Mouse (Mus musculus) thymus, postnatal 25 days (tissue): Measurements from ENCODE around the gene Zc3h8.
A peak's percentile ranks its signal among the peaks of the same experiment; 100 is the strongest.

Source experiments
- DNase-seq: peaks from one replicate; pipeline ENCODE4 v3.0.0; 2022

Gene Zc3h8

DNA sequence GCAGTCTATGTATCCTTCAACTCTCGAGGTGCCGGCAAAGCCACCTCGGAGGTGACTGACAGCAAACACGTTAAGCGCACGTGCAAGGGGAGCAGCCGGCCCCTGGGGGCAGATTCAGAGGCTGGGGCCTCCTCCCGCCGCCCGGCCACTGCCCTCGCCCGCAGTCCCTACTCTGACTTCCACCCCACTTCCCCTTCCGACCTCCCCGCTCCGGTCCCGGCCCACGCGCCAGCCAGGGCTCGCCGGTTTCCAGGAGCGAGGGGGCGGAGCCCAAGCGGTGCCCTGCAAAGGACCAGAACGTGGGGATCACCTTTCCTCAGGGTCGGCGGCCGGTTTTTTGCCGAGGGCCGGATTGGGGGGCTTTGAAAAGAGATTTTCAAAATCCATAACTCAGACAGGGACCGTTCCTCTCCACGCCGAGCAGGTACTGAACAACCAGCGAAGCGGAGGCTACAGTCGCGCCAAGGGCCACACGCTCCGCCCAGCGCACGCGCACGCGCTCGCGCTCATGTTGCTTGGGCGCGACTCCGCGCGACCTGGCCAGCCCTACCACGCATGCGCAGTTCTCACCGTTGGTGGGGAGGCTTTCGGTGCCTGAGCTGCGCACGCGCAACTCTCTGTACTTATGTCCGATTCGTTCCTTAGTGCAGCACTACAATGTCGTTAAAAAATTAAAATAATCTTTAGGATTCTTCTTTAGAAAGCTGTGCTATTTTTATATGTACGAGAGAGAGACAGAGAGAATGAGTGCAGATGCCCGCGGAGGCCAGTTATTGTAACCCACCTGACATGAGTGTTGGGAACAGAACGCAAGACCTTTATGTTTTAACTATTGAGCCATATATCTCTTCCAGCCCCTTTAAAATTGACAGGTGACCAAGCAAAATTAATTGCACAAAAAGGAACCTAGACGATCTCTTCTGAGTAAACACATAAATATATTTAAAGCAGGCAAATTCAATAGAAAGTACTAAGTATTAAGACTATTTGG lies at the start of gene Zc3h8:
Gene Zc3h8 (minus strand): TSS at position 540 of the 991 bp plus-strand sequence.
- DNase-seq: peak; percentile 98

DNA sequence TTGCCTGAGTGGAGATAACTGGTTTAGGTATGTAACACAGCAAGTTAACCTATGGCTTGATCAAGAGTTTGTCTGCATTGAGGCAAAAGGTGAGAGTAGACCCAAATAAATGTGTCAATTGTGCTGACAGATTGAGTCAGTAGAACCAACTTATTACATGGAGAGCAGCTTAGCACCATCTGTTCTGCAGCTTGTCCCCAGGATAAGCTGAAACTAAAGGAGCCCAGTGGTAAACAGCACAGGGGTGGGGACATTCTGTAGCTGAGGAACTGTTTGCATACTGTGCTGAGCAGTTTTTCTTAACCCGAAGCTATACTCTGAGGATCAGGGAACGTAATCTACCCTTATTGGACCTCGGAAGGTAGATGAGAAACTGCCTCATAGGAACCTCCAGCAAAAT lies 40.9 kb upstream of the Zc3h8 start:
- DNase-seq: no peak

DNA sequence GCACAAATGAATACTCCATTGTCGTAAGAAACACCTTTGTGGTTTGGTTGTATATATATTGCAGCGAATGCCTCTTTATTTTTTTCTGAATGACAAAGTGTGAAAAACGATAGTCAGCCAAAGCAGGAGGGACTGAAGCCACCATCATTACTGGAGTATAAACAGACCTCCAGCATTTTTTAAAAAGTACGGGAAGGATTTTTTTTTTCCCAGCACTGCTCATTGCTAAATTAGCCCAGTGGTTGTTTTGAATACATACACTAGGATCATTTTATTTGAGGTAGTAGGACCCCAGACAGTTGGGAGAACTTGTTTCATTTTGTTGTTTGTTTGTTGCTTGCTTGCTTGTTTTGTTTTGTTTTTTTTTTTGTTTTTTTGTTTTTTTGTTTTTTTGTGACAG lies 31.7 kb upstream of the Zc3h8 start:
- no peak for DNase-seq

DNA sequence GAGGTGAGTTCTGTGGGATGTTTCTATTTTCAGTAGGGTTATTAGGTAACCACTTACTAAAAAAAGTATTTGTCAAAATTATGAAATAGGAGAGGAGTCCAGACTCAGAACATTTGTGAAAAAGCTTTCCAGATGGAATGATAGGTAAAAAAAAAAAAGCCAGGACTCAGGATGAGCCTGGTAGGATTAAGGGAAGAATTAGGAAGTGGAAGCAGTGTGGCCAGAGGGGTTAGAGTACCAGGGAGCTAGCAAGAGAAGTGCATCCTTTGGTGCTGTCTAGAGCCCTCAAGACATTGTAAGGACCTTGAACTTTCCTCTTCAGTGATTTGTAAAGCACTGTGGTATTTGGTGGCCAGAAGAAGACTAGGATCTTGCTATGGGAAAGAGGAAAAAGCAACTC lies 28.4 kb upstream of the Zc3h8 start:
- DNase-seq: no peak

DNA sequence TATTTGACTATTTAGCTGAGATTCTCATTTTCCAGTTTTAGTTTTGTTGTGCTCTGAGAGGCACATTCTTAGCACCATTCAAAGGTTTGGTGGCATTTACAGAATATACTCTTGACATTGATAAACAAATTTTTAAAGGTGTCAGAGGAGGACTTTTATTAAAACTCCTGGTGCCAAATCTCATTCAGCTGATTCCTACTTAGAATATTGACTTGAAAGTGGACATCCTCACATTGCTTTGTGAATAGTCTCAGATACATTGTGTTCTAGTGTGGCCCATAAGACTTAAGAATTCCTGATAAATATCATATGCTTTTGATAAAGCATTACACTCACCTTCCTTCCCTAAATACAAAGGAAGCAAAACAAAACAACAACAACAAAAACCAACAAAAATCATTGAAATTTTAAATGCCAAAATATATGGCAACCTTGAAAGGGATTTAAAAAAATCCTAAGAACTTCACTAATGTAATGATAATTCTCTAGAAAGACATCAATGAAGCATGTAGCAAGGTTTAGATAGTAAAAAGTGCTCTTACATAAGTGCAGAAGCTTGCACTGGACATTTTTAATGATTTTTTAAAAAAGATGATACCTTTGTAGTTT lies 24.7 kb upstream of the Zc3h8 start:
- DNase-seq: no peak

DNA sequence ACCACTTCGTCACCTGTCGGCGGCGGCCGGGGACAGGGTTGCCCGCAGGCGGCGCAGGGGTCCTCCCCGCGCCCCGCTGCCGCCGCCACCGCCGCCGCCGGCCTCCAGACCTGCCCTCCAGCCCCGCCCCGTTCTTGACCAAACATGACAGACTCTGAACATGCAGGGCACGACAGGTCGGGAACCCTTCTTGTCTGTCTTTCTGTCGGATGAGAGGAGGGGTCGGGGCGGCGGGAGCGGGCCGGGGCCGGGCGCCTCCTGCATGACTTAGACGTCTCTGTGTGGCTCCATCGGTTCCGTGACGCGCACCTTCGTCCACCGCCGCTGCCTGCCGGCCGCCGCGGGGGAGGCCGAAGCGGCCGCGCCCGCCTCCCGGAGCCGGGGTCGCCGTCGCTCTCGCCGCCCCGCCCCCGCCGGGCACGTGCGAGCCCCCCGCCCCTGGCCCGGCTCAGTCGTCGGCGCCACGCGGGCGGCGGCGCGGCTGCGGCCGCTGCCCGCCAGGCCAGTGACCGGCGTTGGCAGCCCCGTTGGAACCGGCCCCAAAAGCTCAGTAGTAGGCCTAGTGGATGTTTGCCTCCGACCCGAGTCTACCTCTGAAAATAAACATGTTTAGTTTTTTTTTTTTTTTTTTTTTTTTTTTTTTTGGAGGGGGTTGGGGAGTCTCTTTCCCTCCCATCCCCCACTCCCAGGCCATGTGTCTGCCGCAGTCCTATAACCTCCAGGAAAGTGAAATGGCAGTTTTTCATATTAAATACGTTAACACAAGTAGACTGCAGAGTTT lies 24.0 kb upstream of the Zc3h8 start, which contains the start of gene Gm10762:
Gene Gm10762 (minus strand): TSS at position 65 of the 781 bp plus-strand sequence.
- peak; percentile 82 for DNase-seq

DNA sequence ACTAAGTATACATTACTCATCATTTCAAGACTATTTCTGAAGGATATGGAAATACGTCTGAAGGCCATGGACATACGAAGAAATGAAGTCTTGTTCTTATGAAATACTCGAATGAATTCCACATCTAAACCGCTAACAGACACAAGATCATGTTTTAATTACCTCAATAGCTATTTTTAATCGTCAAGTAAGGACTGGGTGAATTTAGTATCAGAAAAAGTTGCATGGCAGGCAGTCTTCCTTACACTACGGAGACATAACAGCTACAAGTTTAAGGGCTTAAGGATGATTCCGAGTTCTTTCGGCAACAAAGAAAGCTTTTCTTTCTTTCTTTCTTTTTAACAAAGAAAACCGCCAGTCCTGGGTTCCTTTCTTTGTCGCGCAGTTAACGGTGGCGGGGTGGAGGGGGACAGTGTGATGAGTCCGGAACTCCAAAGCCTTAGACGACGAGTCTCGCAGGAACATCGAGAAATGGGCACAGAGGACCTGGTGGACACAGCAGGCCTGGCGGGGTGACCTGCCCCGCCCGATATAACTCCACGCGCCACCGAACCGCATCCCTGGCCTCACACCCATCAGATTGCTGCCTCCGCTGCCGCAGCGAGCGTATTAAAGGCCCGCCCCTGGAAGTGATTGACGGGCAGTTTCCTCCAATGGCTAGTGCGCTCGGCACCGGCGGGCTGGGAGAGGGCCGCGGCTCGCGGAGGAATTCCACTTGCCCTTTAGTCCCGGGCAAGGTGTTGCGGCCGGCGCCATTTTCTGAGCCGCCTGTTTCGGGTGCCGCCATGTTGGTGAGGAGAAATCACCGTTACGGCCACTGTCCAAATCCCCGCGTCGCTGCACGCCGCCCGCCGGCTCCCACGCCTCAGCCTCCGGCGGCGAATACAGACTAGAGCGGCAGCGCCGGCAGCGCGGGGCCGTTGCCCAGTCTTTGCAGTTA lies 23.0 kb upstream of the Zc3h8 start, which contains the start of gene Zc3h6:
Gene Zc3h6 (plus strand): TSS at position 762 of the 940 bp plus-strand sequence.
- DNase-seq: peak; percentile 98

DNA sequence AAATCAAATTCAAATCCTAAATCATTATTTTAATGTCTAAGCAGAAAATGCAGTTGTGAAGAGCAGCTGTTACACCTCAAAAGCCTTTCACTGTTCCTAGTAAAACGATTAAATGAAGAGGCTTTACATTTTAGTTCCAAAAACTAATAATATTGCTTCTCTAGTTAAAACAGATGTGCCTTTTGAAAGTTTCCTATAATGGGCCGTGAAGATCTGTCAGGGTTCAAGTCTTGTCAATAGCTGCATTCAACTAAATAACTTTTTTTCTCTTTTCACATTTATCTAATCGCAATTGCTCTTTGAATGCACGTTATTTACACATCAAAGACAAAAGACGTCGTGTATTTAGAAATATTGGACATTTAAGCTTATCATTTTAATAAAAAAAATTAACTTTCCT lies 22.4 kb upstream of the Zc3h8 start:
- no peak for DNase-seq

DNA sequence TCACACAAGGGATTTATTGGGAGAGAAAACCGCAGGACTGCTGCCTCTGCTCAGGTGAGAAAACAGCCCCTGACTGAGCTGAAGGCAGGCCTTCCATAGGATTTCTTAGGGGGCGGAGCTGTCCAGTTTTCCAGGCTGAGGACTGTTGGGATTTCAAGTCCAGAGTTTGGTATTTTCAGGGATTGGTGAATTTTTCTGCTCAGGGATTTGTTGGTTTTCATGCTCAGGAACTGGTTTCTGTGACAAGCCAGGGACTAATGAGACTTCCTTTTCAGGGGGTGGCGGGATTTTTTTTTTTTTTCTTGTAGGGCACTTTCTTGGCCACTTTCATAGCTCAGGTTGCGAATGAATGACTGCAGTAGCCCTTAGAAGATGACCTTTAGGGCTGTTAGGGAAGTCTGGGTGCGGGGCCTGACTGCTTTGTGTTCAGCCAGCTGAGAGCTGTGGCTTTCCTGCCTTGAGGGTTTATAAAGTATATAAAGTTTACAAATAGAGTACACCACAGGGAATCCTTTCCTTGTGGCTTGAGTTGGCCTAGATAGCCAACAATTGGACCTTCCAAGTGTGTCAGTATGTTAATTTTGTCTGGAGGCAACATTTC lies 21.7 kb upstream of the Zc3h8 start:
- no peak for DNase-seq

DNA sequence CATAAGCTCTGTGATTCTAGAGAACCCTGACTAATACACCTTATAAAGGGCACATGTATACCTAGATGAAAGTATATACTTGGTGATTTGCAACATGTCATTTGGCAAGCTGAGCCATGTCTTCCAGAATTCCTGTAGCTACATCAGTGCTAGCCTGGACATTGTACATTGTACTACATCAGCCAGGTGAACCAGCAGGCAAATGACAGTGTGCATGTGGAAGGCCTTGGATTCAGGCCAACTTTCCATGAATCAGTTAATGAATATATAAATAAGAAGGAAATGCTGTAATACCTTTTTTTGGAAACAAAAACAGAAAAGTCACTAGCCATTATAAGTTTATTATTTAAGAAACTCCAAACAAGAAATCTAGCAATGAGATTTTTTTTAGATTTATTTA lies 10.3 kb upstream of the Zc3h8 start:
- no peak for DNase-seq

DNA sequence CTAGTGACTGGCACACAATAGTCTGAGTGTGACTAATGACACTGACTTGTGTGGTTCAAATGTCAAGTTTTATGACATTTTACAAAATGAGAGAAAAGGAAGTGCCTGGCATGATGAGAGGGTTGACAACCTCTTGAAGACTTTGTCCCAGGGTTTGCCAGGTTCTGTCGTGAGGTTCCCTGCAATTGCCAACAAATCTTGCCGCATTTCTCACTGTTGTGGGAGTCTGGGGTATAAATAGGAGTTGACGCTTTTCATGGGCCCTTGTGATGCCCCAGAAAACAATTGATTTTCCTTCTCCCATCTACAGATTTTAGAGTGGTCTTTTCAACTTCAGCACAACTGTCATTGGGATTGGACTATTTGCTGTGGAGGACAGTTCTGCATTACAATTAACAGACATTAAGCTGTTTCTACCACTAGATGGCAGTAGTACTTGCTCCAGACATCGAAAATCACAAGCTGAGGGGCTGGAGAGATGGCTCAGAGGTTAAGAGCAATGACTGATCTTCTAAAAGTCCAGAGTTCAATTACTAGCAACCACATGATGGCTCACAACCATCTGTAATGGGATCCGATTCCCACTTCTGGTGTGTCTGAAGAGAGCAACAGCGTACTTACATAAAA lies 4.2 kb upstream of the Zc3h8 start:
- DNase-seq: peak; percentile 30

DNA sequence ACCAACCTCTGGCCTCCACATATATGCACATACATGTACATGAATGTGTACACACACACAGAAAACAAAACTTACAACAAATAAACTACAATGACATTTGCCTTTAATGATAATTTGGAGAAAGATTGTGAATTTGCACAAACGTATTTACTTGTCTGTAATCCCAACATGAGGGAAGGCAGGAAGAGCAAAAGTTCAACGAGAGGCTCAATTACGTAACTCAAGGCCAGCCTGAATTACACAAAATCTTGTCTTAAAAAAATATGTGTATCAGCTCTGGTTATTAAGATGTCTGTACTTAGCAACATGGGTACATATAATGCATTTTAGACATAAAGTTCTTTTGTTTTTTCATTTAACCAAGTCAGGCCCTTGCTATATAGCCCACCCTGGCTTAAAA lies 7.6 kb downstream of the Zc3h8 start:
- no peak for DNase-seq

DNA sequence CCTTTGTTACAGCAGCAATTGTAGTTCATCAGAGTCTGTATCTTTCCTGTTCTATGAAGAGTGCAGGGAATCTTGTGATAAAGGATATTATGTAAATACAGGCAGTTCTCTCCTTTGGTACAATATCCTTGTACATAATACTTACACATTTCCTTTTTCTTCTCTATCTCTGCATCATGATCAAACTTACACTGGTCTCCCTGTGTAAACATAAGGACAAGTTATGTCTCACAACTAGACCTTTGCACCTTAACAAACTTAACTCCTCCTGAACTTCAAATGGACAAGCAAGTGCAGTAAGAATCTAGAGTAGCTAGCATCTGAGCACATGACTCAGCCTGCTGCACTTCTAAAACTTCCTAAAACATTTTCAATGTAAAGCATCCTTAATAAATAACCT lies 13.2 kb downstream of the Zc3h8 start:
- no peak for DNase-seq

DNA sequence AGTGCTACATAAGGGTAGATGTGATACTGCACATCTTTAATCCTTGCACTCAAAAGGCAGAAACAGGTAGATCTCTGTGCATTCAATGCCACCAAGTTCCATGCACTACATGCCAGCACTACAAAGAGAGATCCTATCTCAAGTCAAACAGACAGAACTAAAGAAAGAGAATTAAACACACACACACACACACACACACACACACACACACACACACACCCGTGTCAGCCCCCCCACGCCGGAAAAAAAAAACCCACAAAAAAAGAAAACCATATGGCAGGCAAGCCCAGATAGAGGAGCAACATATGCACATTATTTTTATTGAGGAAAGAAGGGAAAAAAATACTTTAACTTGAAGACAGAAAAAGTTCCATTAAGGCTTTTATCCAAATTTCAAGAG lies 15.4 kb downstream of the Zc3h8 start:
- peak; percentile 38 for DNase-seq

DNA sequence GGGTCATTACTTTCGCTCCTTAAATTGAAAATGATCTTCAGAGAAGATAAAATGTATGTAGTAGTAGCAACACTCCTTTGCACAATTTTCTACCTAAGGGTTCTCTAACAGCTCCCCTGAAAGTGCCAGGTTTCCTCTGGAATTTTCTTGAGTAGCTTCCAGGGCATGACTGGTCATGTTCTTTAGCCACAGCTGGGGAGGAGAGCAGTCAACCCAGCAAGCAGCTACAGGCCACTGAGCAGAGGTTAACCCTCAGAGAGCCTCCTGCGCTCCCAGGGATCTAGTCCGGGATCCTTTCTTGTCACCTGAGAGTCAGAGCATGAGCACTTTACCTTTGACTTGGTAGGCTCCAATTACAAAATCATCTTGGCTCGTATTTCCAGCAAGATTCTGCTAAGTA lies 19.1 kb downstream of the Zc3h8 start:
- no peak for DNase-seq

DNA sequence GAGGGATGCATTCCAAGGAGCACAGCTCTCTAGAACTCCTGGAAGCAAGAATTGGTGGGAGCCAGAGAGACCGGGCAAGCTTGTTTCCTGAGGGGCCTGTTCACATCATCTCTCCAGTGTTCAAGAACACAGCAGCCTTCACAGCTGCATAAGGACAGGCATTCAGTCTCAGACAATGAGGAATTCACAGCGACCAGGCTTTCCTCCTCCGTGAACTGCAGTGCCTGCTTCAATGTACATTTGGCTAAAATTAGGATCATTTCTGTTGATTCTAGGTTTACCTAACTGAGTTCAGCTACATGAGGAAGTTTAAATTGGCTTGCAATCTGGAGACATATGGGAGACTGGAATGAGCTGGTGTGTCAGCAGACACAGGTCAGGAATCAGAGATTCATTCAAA lies 27.3 kb downstream of the Zc3h8 start:
- no peak for DNase-seq

DNA sequence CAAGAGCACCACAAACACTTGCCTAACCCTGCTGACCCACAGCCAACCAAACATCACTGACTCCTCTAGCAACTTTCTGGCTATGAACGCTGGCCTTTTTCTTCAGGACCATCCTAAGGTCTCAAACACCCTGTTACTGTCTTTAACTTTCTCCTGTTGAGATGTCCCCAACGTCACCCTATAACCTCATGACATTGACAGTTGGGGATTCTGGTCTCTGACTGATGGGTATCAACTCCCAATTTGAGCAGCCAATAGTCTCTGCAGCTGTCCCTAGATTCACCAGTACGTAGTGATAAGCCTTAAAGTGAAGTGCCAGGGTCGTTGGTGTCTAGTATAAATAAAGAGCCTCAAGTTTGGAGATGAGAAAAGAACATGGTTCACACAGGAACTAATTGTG lies 28.9 kb downstream of the Zc3h8 start:
- DNase-seq: no peak

DNA sequence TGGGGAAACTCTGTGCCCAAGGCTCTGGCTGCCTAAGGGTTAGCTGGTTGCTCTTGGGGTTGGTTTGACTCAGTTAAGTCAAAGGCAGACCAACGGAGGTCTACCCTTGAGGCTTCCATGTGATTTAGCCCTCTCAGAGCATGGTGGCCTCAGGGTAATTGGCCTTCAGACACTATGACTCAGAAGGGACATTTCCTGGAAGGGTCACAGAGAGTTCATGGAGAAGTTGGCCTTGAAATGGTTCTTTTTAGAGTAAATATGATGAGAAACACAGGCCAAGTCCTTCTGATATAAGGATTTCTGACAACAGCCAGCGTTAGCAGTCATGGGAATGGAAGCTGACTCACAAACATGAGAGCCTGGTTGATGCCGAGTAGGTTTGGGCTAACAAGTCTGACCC lies 40.2 kb downstream of the Zc3h8 start:
- DNase-seq: no peak

DNA sequence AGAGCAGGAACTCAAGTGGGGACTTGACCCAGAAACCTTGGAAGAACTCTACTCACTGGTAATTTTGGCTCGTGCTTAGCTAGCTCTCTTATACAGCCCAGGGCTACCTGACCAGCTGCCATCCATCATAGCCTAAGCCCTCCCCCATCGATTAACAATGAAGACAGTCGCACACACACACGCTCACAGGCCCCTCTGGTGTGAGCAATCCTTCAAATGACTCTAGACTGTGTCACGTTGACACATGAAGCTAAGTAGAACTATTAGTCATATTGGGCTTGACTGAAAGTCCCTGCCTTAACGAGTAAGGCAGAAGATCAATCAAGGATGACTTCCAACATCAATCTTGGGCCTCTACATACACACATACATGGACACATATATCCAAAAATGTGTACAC lies 41.0 kb downstream of the Zc3h8 start:
- DNase-seq: no peak

DNA sequence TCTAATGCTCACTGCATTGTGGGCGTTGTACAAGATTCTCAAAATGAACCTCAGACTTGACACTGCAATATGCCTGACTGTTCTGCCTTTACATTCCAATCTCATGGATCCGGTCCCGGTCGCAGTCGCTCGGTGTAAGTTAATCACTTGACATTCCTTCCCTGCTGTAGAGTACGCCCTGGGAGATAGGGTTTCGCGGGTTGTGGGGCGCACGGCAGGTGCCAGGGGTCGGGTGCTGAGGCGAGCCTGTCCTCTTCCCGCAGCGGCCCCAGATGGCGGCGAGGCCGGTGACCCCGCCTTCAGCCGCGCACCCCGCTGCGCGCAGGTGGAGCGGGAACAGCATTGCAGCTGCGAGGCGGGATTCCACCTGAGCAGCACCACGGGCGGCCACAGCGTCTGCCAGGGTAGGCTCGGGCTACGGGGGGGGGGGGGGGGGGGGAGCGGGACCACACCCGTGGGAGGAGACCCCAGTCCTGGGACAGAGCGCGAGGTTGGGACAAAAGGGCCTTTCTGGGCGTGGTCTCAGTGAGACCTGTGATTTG lies 51.6 kb downstream of the Zc3h8 start:
- peak; percentile 15 for DNase-seq
